Mouse (Mus musculus): ENCODE measurements around the gene Jtb. TPM values are rescaled to one million over a fixed set of nuclear protein-coding genes. Genes with fewer than 3 reads are reported as not detected.

Jtb gene
- polyA plus RNA-seq, 1 experiment from 2014 or later, result 114 TPM

GRCm38 (mm10) chr3:90270784-90271183 lies 39.4 kb downstream of the Jtb start:
- no peak overlapping the region for H3K4me2 ChIP-seq (ENCODE audit: low read depth, low read length)
- 89% methylated on average over 8 of the region's 8 CpGs for WGBS
- no peak overlapping the region for H3K9ac ChIP-seq (ENCODE audit: low read depth, low read length)
- no peak for DNase-seq (ENCODE audit: low spot score)
- no peak overlapping the region for H3K27ac ChIP-seq (replicated peaks; ENCODE audit: low read depth, low read length)
- H3K9me3 ChIP-seq (ENCODE audit: control insufficient read depth, low read length), result no peaks in the 10 kb centered on the region
- peaks cover 53% of the 10 kb centered on the region; the same call in 1 of the 2 replicates for H3K36me3 ChIP-seq (ENCODE audit: control insufficient read depth, insufficient read depth, low read length)
- no peaks in the 10 kb centered on the region for H3K27me3 ChIP-seq (replicated peaks; ENCODE audit: control insufficient read depth, insufficient read depth, low read length)
- no peak for ATAC-seq (ENCODE audit: low read depth)
- peaks cover 10% of the 10 kb centered on the region for H3K4me1 ChIP-seq (ENCODE audit: control insufficient read depth, insufficient read depth, low read length)
- H3K4me3 ChIP-seq (ENCODE audit: low read depth, low read length), result no peak overlapping the region

GRCm38 (mm10) chr3:90272170-90272569 lies 40.8 kb downstream of the Jtb start:
- Histone ChIP-seq H3K9me3 (ENCODE audit: control insufficient read depth, low read length) (no peaks in the 10 kb centered on the region), H3K4me2 (ENCODE audit: low read depth, low read length) (no peak overlapping the region), H3K27ac (replicated peaks; ENCODE audit: low read depth, low read length) (no peak overlapping the region), H3K27me3 (replicated peaks; ENCODE audit: control insufficient read depth, insufficient read depth, low read length) (no peaks in the 10 kb centered on the region), H3K4me3 (ENCODE audit: low read depth, low read length) (no peak overlapping the region), H3K9ac (ENCODE audit: low read depth, low read length) (no peak overlapping the region), H3K36me3 (ENCODE audit: control insufficient read depth, insufficient read depth, low read length) (peaks cover 67% of the 10 kb centered on the region; the same call in 1 of the 2 replicates), H3K4me1 (ENCODE audit: control insufficient read depth, insufficient read depth, low read length) (no peaks in the 10 kb centered on the region)
- ATAC-seq (ENCODE audit: low read depth) (no peak), DNase-seq (ENCODE audit: low spot score) (no peak)
- 59% methylated on average over 9 of the region's 9 CpGs for WGBS

GRCm38 (mm10) chr3:90273855-90274254 lies 42.5 kb downstream of the Jtb start:
- Histone ChIP-seq H3K4me3 (ENCODE audit: low read depth, low read length) (no peak overlapping the region), H3K4me2 (ENCODE audit: low read depth, low read length) (no peak overlapping the region), H3K4me1 (ENCODE audit: control insufficient read depth, insufficient read depth, low read length) (no peaks in the 10 kb centered on the region), H3K27ac (replicated peaks; ENCODE audit: low read depth, low read length) (no peak overlapping the region), H3K36me3 (ENCODE audit: control insufficient read depth, insufficient read depth, low read length) (peaks cover 75% of the 10 kb centered on the region; the same call in 1 of the 2 replicates), H3K9ac (ENCODE audit: low read depth, low read length) (no peak overlapping the region), H3K27me3 (replicated peaks; ENCODE audit: control insufficient read depth, insufficient read depth, low read length) (no peaks in the 10 kb centered on the region), H3K9me3 (ENCODE audit: control insufficient read depth, low read length) (no peaks in the 10 kb centered on the region)
- no peak for ATAC-seq (ENCODE audit: low read depth)
- WGBS, result 94% methylated on average over 22 of the region's 22 CpGs
- DNase-seq (ENCODE audit: low spot score), result no peak

- Histone ChIP-seq H3K27ac (replicated peaks; ENCODE audit: low read depth, low read length) (no peak overlapping the region), H3K27me3 (replicated peaks; ENCODE audit: control insufficient read depth, insufficient read depth, low read length) (no peaks in the 10 kb centered on the region), H3K36me3 (ENCODE audit: control insufficient read depth, insufficient read depth, low read length) (peaks cover 85% of the 10 kb centered on the region; the same call in 1 of the 2 replicates), H3K4me3 (ENCODE audit: low read depth, low read length) (no peak overlapping the region), H3K4me2 (ENCODE audit: low read depth, low read length) (no peak overlapping the region), H3K4me1 (ENCODE audit: control insufficient read depth, insufficient read depth, low read length) (no peaks in the 10 kb centered on the region), H3K9ac (ENCODE audit: low read depth, low read length) (no peak overlapping the region), H3K9me3 (ENCODE audit: control insufficient read depth, low read length) (no peaks in the 10 kb centered on the region)
- ATAC-seq (ENCODE audit: low read depth) (no peak), DNase-seq (ENCODE audit: low spot score) (no peak)
- 92% methylated on average over 11 of the region's 11 CpGs for WGBS
Measured at GRCm38 (mm10) chr3:90275286-90275685, 43.9 kb downstream of the Jtb start.

GRCm38 (mm10) chr3:90276858-90277257 lies 45.5 kb downstream of the Jtb start:
- H3K9ac ChIP-seq (ENCODE audit: low read depth, low read length), result no peak overlapping the region
- H3K9me3 ChIP-seq (ENCODE audit: control insufficient read depth, low read length), result no peaks in the 10 kb centered on the region
- ATAC-seq (ENCODE audit: low read depth), result no peak
- H3K4me2 ChIP-seq (ENCODE audit: low read depth, low read length), result no peak overlapping the region
- no peaks in the 10 kb centered on the region for H3K4me1 ChIP-seq (ENCODE audit: control insufficient read depth, insufficient read depth, low read length)
- no peaks in the 10 kb centered on the region for H3K27me3 ChIP-seq (replicated peaks; ENCODE audit: control insufficient read depth, insufficient read depth, low read length)
- DNase-seq (ENCODE audit: low spot score), result no peak
- H3K36me3 ChIP-seq (ENCODE audit: control insufficient read depth, insufficient read depth, low read length), result peaks cover 87% of the 10 kb centered on the region; the same call in 1 of the 2 replicates
- 45% methylated on average over 10 of the region's 16 CpGs for WGBS
- H3K4me3 ChIP-seq (ENCODE audit: low read depth, low read length), result no peak overlapping the region
- no peak overlapping the region for H3K27ac ChIP-seq (replicated peaks; ENCODE audit: low read depth, low read length)

GRCm38 (mm10) chr3:90277793-90278192 lies 46.4 kb downstream of the Jtb start:
- WGBS, result 94% methylated on average over 9 of the region's 9 CpGs
- no peaks in the 10 kb centered on the region for H3K4me1 ChIP-seq (ENCODE audit: control insufficient read depth, insufficient read depth, low read length)
- no peak for DNase-seq (ENCODE audit: low spot score)
- H3K36me3 ChIP-seq (ENCODE audit: control insufficient read depth, insufficient read depth, low read length), result peaks cover 78% of the 10 kb centered on the region; the same call in 1 of the 2 replicates
- no peak overlapping the region for H3K4me3 ChIP-seq (ENCODE audit: low read depth, low read length)
- no peak overlapping the region for H3K27ac ChIP-seq (replicated peaks; ENCODE audit: low read depth, low read length)
- H3K9me3 ChIP-seq (ENCODE audit: control insufficient read depth, low read length), result no peaks in the 10 kb centered on the region
- ATAC-seq (ENCODE audit: low read depth), result no peak
- no peak overlapping the region for H3K4me2 ChIP-seq (ENCODE audit: low read depth, low read length)
- H3K27me3 ChIP-seq (replicated peaks; ENCODE audit: control insufficient read depth, insufficient read depth, low read length), result no peaks in the 10 kb centered on the region
- no peak overlapping the region for H3K9ac ChIP-seq (ENCODE audit: low read depth, low read length)

- Histone ChIP-seq H3K4me3 (ENCODE audit: low read depth, low read length) (no peak overlapping the region), H3K27ac (replicated peaks; ENCODE audit: low read depth, low read length) (no peak overlapping the region), H3K4me1 (ENCODE audit: control insufficient read depth, insufficient read depth, low read length) (no peaks in the 10 kb centered on the region), H3K36me3 (ENCODE audit: control insufficient read depth, insufficient read depth, low read length) (peaks cover 74% of the 10 kb centered on the region; the same call in 1 of the 2 replicates), H3K4me2 (ENCODE audit: low read depth, low read length) (no peak overlapping the region), H3K27me3 (replicated peaks; ENCODE audit: control insufficient read depth, insufficient read depth, low read length) (no peaks in the 10 kb centered on the region), H3K9ac (ENCODE audit: low read depth, low read length) (no peak overlapping the region), H3K9me3 (ENCODE audit: control insufficient read depth, low read length) (no peaks in the 10 kb centered on the region)
- DNase-seq (ENCODE audit: low spot score) (no peak), ATAC-seq (ENCODE audit: low read depth) (no peak)
- WGBS, result 95% methylated on average over 9 of the region's 10 CpGs
Measured at GRCm38 (mm10) chr3:90278211-90278610, 46.8 kb downstream of the Jtb start.

- DNase-seq (ENCODE audit: low spot score), result no peak
- Histone ChIP-seq H3K9ac (ENCODE audit: low read depth, low read length) (no peak overlapping the region), H3K4me3 (ENCODE audit: low read depth, low read length) (no peak overlapping the region), H3K4me1 (ENCODE audit: control insufficient read depth, insufficient read depth, low read length) (no peaks in the 10 kb centered on the region), H3K4me2 (ENCODE audit: low read depth, low read length) (no peak overlapping the region), H3K36me3 (ENCODE audit: control insufficient read depth, insufficient read depth, low read length) (peaks cover 65% of the 10 kb centered on the region; the same call in 1 of the 2 replicates), H3K27me3 (replicated peaks; ENCODE audit: control insufficient read depth, insufficient read depth, low read length) (no peaks in the 10 kb centered on the region), H3K9me3 (ENCODE audit: control insufficient read depth, low read length) (no peaks in the 10 kb centered on the region), H3K27ac (replicated peaks; ENCODE audit: low read depth, low read length) (no peak overlapping the region)
- 94% methylated on average over 9 of the region's 9 CpGs for WGBS
- ATAC-seq (ENCODE audit: low read depth), result no peak
Measured at GRCm38 (mm10) chr3:90279216-90279615, 47.8 kb downstream of the Jtb start.

GRCm38 (mm10) chr3:90279743-90280142 lies 48.3 kb downstream of the Jtb start:
- Histone ChIP-seq H3K9me3 (ENCODE audit: control insufficient read depth, low read length) (no peaks in the 10 kb centered on the region), H3K4me1 (ENCODE audit: control insufficient read depth, insufficient read depth, low read length) (no peaks in the 10 kb centered on the region), H3K4me2 (ENCODE audit: low read depth, low read length) (no peak overlapping the region), H3K27me3 (replicated peaks; ENCODE audit: control insufficient read depth, insufficient read depth, low read length) (no peaks in the 10 kb centered on the region), H3K36me3 (ENCODE audit: control insufficient read depth, insufficient read depth, low read length) (peaks cover 62% of the 10 kb centered on the region; the same call in 1 of the 2 replicates), H3K9ac (ENCODE audit: low read depth, low read length) (no peak overlapping the region), H3K27ac (replicated peaks; ENCODE audit: low read depth, low read length) (no peak overlapping the region), H3K4me3 (ENCODE audit: low read depth, low read length) (no peak overlapping the region)
- 97% methylated on average over 7 of the region's 7 CpGs for WGBS
- DNase-seq (ENCODE audit: low spot score), result no peak
- ATAC-seq (ENCODE audit: low read depth), result no peak

Data from embryonic facial prominence, embryonic 14.5 days (tissue).